Comparison of ENCODE assay signal across 8 mouse cellular contexts in genomic region chr9:51277834-51278498, GRCm38 (mm10). TPM values are rescaled to one million over a fixed set of nuclear protein-coding genes. Genes with fewer than 3 reads are reported as not detected.
DNase-seq lines count a peak whose midpoint lies in the region; ATAC-seq and TF ChIP-seq lines count a peak whose summit lies in the region.

No protein-coding gene starts in this region.

- DNase-seq in lung, adult 2 months: no peak
- DNase-seq in lung, adult 18-20 months: no peak
- DNase-seq in retina, postnatal 1 day: peak; percentile 16
- DNase-seq in thymus, postnatal 10 days (ENCODE audit: low spot score in 2 of 2): no peak
- no peak for DNase-seq in layer of hippocampus, adult 11-12 months (ENCODE audit: low spot score)
- DNase-seq in cerebellum, postnatal 36 days: no peak

- H3K27me3 ChIP-seq in limb, embryonic 13.5 days: peaks cover 36% of the 10 kb centered on the region

- H3K36me3 ChIP-seq in limb, embryonic 13.5 days: no peaks in the 10 kb centered on the region

- H3K4me2 ChIP-seq in limb, embryonic 13.5 days (replicated peaks): peak overlapping the region; percentile 87

- TF ChIP-seq CTCF in lung, adult 2 months (IDR thresholded peaks at IDR 0.05; ENCODE audit: insufficient read depth, low read length): no peak
- TF ChIP-seq CTCF in embryonic fibroblast, embryonic 13.5 days (IDR thresholded peaks at IDR 0.05; ENCODE audit: borderline replicate concordance, insufficient read depth, low read length): no peak

- peak overlapping the region; percentile 78 for H3K9ac ChIP-seq in limb, embryonic 13.5 days

- peak overlapping the region; percentile 53 for H3K4me3 ChIP-seq in lung, adult 2 months (replicated peaks; ENCODE audit: extremely low read depth, low read depth, low read length)
- H3K4me3 ChIP-seq in embryonic fibroblast, embryonic 13.5 days (ENCODE audit: insufficient read depth, low read length): peak overlapping the region; percentile 57
- H3K4me3 ChIP-seq in limb, embryonic 13.5 days: peak overlapping the region; percentile 60

- no peaks in the 10 kb centered on the region for H3K9me3 ChIP-seq in limb, embryonic 13.5 days

- ATAC-seq in limb, embryonic 13.5 days (ENCODE audit: low FRiP score, low read depth): no peak

- no peak for TF ChIP-seq POLR2A in lung, adult 2 months (IDR thresholded peaks at IDR 0.05; ENCODE audit: borderline replicate concordance, extremely low read depth, low read depth, low read length)
- TF ChIP-seq POLR2A in embryonic fibroblast, embryonic 13.5 days (IDR thresholded peaks at IDR 0.05; ENCODE audit: low read depth, low read length): no peak

- WGBS in lung, adult 2 months: 16% methylated on average over 13 of the region's 13 CpGs
- 17% methylated on average over 13 of the region's 13 CpGs for WGBS in limb, embryonic 13.5 days

- H3K27ac ChIP-seq in embryonic fibroblast, embryonic 13.5 days (ENCODE audit: insufficient read depth, low read length): no peak overlapping the region; the same call in 1 of the 2 replicates
- H3K27ac ChIP-seq in limb, embryonic 13.5 days: peak overlapping the region; percentile 33; the same call in 1 of the 2 replicates

- H3K4me1 ChIP-seq in lung, adult 2 months (ENCODE audit: control insufficient read depth, insufficient read depth, low read length): peaks cover 5% of the 10 kb centered on the region
- H3K4me1 ChIP-seq in embryonic fibroblast, embryonic 13.5 days (ENCODE audit: control insufficient read depth, insufficient read depth, low read length): no peaks in the 10 kb centered on the region
- peaks cover 15% of the 10 kb centered on the region for H3K4me1 ChIP-seq in limb, embryonic 13.5 days

RNA-seq across cellular contexts. Expression of gene Colca2, which starts 0.4 kb away (rescaled TPM):
- polyA plus RNA-seq in lung, adult 2 months (2012; rRNA removed): 9.5 and 13.3 TPM in 2 replicates
- 4.2 and 5.4 TPM in 2 replicates for polyA plus RNA-seq in embryonic fibroblast, embryonic 13.5 days (2011; ENCODE audit: insufficient read length, low read depth, missing spikeins)
- polyA plus RNA-seq in limb, embryonic 13.5 days (2015; fragmentation: Nextera tagmentation; extraction: Ambion mirVana): 3.0 and 3.3 TPM in 2 replicates

RNA-seq across cellular contexts. Expression of gene 1810046K07Rik, which starts 50.8 kb away (rescaled TPM):
- polyA plus RNA-seq in lung, adult 2 months (2012; rRNA removed): 0.82 and 2.6 TPM in 2 replicates
- polyA plus RNA-seq in embryonic fibroblast, embryonic 13.5 days (2011; ENCODE audit: insufficient read length, low read depth, missing spikeins): not detected in 2 replicates
- 0.60 and 0.67 TPM in 2 replicates for polyA plus RNA-seq in limb, embryonic 13.5 days (2015; fragmentation: Nextera tagmentation; extraction: Ambion mirVana)
